Mouse (Mus musculus) B cell, adult (primary cell): ENCODE measurements around the gene Dnah3. TPM values are rescaled to one million over a fixed set of nuclear protein-coding genes. Genes with fewer than 3 reads are reported as not detected.

Experiments used
- total RNA-seq: library from RNA; stranded (reverse); gene quantifications from 4 replicates; pipeline ENCODE4 v1.2.4, GENCODE M21; 2023; ENCODE audit not compliant: inconsistent age

Dnah3 gene
- not detected in 4 replicates for total RNA-seq

DNA sequence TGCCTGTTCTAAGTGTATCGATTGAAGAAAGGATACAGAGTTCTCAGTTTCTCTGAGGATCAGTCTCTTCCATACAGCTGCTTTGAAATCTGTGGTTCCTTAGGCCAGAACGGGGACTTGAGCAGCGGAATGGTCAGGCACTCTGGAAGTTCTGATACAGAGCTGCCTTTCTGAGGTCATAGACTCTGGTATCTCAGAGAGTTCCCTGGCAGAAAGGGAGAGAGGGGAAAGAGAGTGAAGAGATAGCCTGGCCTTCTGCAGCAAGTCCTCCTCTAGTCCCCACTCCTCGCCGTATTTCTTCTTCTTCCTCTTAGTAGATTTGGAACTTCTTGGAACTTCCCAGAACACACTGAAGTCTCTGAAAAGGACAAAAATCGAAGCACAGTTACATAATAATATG lies at the start of gene Dnah3:
Gene Dnah3, minus strand, starts transcription at position 101 of the 400 bp plus-strand sequence.

GRCm38 (mm10) chr7:120102164-120102972 lies 7.3 kb upstream of the Dnah3 start, which contains the start of gene Tmem159:
Gene Tmem159, plus strand, starts transcription at chr7:120102353.

DNA sequence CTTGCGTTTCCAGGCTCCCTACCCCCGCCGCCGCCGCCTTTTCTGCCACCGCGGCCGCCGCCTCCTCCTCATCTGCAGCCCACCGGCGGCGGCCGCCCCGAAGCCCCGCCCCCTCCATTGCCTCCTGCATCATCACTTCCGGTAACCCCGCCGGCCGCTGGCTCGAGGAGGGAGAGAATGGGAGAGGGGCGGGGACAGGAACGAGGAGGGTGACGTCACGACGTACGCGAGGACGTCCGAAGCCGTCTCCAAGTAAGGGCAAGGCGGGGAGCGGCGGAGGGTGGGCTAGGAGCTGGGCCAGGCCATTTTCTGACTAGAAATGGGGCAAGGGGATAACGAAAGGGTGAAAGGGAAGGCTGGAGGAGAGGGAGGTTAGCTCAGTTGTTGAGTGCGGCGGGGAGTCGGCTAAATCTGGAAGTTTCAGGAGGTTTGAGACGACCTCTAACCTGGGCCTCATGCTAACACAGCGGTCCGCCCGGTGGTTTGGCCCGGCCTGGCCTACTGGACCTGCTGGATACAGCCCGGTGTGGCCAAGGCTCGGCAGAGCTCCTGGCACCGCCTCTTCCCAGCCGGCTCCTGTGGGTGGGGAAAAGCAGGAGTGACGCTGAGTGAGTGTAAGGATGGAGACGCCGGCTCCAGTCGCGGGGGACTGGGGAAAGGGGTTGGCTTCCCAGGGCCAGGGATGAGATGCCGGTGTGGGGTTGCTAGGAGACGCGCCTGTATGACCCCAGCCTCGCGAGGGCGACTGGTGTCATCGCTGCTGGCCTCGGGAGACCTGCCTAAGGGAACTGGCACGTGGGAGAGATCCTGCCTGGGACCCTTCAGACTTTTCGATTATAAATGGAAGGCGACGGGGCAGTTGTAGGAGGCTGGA lies 199.2 kb downstream of the Dnah3 start, which contains the start of the genes Lyrm1 and Dcun1d3:
Gene Lyrm1, plus strand, starts transcription at position 223 of the 874 bp plus-strand sequence.
Gene Dcun1d3, minus strand, starts transcription at position 660 of the 874 bp plus-strand sequence.

Other genes starting within 250 kb of the Dnah3 start
- 1.5 to 5.1 TPM (median 4.1 TPM) in 4 replicates for gene Lyrm1, start 199.4 kb downstream of the Dnah3 start, total RNA-seq
- gene Dcun1d3, start 199.0 kb downstream of the Dnah3 start, total RNA-seq: 10.7 to 15.7 TPM (median 11.8 TPM) in 4 replicates
- 0.81 to 1.5 TPM (median 1.4 TPM) in 4 replicates for gene Tmem159, start 7.1 kb upstream of the Dnah3 start, total RNA-seq
- gene Zp2, start 50.0 kb upstream of the Dnah3 start, total RNA-seq: not detected in 4 replicates
- gene Anks4b, start 78.6 kb upstream of the Dnah3 start, total RNA-seq: not detected in 4 replicates
- not detected in 4 replicates for gene Crym, start 106.8 kb upstream of the Dnah3 start, total RNA-seq
- gene Abca14, start 108.7 kb upstream of the Dnah3 start, total RNA-seq: not detected in 4 replicates
- gene Abca15, start 233.4 kb upstream of the Dnah3 start, total RNA-seq: not detected in 4 replicates